Mouse (Mus musculus) ovary, adult 2 months (tissue): ENCODE results near the gene Tubgcp5. TPM values are rescaled to one million over a fixed set of nuclear protein-coding genes. Genes with fewer than 3 reads are reported as not detected.

Experiments used
- polyA plus RNA-seq: library from polyadenylated mRNA; depleted of rRNA; stranded (reverse); fragments of >200 nt; gene quantifications from 2 replicates; pipeline ENCODE4 v1.2.3, GENCODE M21; 2012; rRNA removed

The Tubgcp5 gene
- polyA plus RNA-seq: 5.2 and 5.4 TPM in 2 replicates

DNA sequence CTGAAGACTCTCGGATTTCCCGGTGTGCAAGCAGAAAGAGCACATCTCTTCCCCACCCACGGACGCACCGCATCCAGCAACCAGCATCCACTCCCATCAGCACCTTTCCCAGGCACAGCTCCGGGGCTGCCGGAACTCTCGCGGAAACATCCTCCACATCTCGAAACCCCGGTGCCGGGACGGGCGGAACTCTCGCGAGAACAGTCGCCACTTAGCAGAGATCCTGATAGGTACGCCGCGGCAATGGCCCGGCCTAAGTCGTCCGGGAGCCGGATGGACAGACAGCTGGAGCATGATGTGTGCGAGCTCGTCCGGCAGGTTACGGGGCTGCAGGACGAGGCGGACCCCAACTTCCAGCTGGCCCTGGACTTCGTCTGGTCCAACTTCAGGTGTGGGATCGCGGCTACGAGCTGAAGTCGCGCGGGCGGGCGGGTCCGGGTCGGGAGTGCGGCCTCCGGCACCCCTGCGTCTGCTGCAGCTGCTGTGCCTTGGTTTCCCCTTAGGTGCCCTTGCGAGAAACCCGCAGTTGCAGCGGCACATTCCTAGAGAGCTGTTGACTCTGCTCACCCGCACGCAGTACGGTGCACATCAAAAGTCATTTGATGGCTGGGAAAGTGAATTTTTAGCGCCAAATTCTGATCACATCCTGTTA, at the start of gene Tubgcp5:
Gene Tubgcp5 (plus strand): TSS at position 203 of the 652 bp plus-strand sequence.

DNA sequence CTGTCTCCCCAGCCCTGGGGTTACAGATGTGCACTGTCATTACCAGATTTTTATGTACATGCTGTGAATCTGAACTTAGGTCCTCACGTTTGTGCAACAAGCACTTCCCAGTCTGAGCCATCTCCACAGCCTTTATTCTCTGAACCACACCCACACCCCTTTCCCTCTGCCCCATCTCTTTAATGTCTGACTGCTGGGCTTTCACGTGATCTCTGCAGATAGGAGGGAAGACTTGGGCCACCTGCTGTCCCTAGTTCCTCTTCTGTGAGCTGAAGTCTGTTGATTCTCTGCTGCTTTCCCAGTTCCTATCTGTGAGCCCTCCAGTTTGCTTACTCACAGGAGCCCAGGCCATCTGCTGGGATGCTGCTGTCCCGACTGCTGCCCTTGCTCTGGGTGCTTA, 26.0 kb upstream of the Tubgcp5 start, which contains the start of gene Siglech:
Gene Siglech (plus strand): TSS at position 253 of the 400 bp plus-strand sequence.

DNA sequence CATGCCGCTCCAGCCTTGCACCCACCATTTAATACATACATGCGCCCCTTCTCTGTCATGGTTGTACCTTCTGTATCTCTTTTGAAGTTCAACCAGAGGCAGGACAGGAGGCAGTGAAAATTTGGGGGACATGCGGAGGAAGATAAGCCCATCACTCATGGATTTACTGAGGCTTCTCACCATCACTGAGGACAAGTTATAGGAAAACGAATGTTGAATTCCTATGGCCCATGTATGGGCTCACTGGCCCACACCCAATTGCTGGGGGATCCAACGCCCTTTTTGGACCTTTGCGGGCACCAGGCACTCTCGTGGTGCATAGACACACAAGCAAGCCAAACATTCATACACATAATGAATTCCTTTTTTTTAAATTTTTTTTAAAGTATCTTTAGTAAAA, 47.5 kb downstream of the Tubgcp5 start, which contains the start of gene Cyfip1:
Gene Cyfip1 (plus strand): TSS at position 301 of the 400 bp plus-strand sequence.

Other genes with a start within 250 kb of the Tubgcp5 start
- gene Siglech, start 26.0 kb upstream of the Tubgcp5 start, polyA plus RNA-seq: 1.0 and 2.1 TPM in 2 replicates
- 43.5 and 55.4 TPM in 2 replicates for gene Cyfip1, start 47.6 kb downstream of the Tubgcp5 start, polyA plus RNA-seq
- gene Nipa2, start 168.3 kb downstream of the Tubgcp5 start, polyA plus RNA-seq: 25.9 and 44.5 TPM in 2 replicates
- gene Nipa1, start 225.8 kb downstream of the Tubgcp5 start, polyA plus RNA-seq: 7.0 and 8.3 TPM in 2 replicates